ENCODE assay signal across 17 mouse cellular contexts in the genomic region with DNA sequence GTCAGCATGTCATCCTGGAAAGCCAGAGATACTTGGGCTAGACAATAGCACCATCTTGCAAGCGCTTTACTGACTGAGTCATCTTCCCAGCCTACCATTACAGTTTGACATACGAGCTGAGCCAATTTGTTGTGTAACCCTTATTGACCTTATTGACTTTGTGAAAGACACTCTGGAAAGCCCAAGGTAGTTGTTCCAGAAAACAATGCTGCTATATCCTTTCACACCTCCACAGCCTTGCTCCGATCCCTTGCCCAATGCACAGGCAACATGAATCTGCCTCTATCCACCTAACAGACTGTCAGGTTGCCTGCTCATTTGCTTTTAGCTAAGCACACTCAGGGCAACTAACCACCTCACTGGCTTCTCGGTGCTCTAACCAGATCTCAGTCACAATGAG.
DNase-seq lines count a peak whose midpoint lies in the region; ATAC-seq lines count a peak whose summit lies in the region.
"Had no signal": no experiment of that assay in that cellular context is flagged by ENCODE, and none has a peak within 500 bp of the region (broad histone marks: within the 10 kb centered on the region; RNA-seq: fewer than 3 reads in every experiment).

No protein-coding gene starts in this region.

- peak; percentile 19 for DNase-seq in hindbrain, embryonic 11.5 days (ENCODE audit: low spot score)
- DNase-seq in midbrain, embryonic 14.5 days, result no peak
- DNase-seq in retina, embryonic 14.5 days (ENCODE audit: low spot score), result peak; percentile 64
- no peak for DNase-seq in heart, postnatal 36 days
- no peak for DNase-seq in layer of hippocampus, postnatal 36 days
- DNase-seq: cerebellum, adult 18-20 months; gastrocnemius, postnatal 25 days; kidney, adult 18-20 months; kidney, postnatal 14 days; right cerebral cortex, postnatal 25 days had no signal

- no peak for ATAC-seq in hindbrain, embryonic 11.5 days (ENCODE audit: low FRiP score)
- ATAC-seq in hindbrain, embryonic 12.5 days (ENCODE audit: low FRiP score), result no peak
- no peak for ATAC-seq in midbrain, embryonic 13.5 days
- no peak for ATAC-seq in midbrain, embryonic 14.5 days (ENCODE audit: low FRiP score, low TSS enrichment)
- no peak for ATAC-seq in forebrain, embryonic 12.5 days (ENCODE audit: low FRiP score)
- ATAC-seq: hindbrain, embryonic 16.5 days had no signal

- no peak overlapping the region for H3K27ac ChIP-seq in hindbrain, embryonic 11.5 days (ENCODE audit: low read depth, low read length)
- no peak overlapping the region for H3K27ac ChIP-seq in hindbrain, embryonic 12.5 days
- peak overlapping the region; percentile 64 for H3K27ac ChIP-seq in midbrain, embryonic 13.5 days
- H3K27ac ChIP-seq in midbrain, embryonic 14.5 days (replicated peaks; ENCODE audit: low read depth, low read length), result no peak overlapping the region; the same call in 1 of the 2 replicates
- peak overlapping the region; percentile 77 for H3K27ac ChIP-seq in forebrain, embryonic 12.5 days
- H3K27ac ChIP-seq: liver, embryonic 14.5 days had no signal

- no peaks in the 10 kb centered on the region for H3K27me3 ChIP-seq in hindbrain, embryonic 11.5 days (ENCODE audit: control insufficient read depth, insufficient read depth, low read length)
- H3K27me3 ChIP-seq in hindbrain, embryonic 12.5 days, result 0 out of 2 replicates have a peak, but pooled peaks cover 9% of the 10 kb centered on the region
- peaks cover 8% of the 10 kb centered on the region for H3K27me3 ChIP-seq in midbrain, embryonic 13.5 days
- H3K27me3 ChIP-seq in midbrain, embryonic 14.5 days (ENCODE audit: control insufficient read depth, insufficient read depth, low read length), result no peaks in the 10 kb centered on the region
- peaks cover 58% of the 10 kb centered on the region for H3K27me3 ChIP-seq in forebrain, embryonic 12.5 days
- H3K27me3 ChIP-seq: heart, embryonic 12.5 days had no signal

- no peak overlapping the region for H3K9ac ChIP-seq in hindbrain, embryonic 11.5 days (ENCODE audit: low read depth, low read length)
- H3K9ac ChIP-seq in hindbrain, embryonic 12.5 days, result no peak overlapping the region
- no peak overlapping the region for H3K9ac ChIP-seq in midbrain, embryonic 13.5 days (replicated peaks)
- H3K9ac ChIP-seq in midbrain, embryonic 14.5 days (replicated peaks; ENCODE audit: low read length), result no peak overlapping the region
- no peak overlapping the region for H3K9ac ChIP-seq in forebrain, embryonic 12.5 days
- H3K9ac ChIP-seq: heart, embryonic 12.5 days; liver, embryonic 14.5 days had no signal

- WGBS in hindbrain, embryonic 11.5 days, result 43% methylated on average over 4 of the region's 4 CpGs
- WGBS in hindbrain, embryonic 12.5 days, result 57% methylated on average over 4 of the region's 4 CpGs
- 42% methylated on average over 4 of the region's 4 CpGs for WGBS in midbrain, embryonic 13.5 days
- 46% methylated on average over 4 of the region's 4 CpGs for WGBS in midbrain, embryonic 14.5 days
- WGBS in forebrain, embryonic 12.5 days, result 22% methylated on average over 4 of the region's 4 CpGs

- no peak overlapping the region for H3K4me3 ChIP-seq in hindbrain, embryonic 11.5 days (ENCODE audit: low read depth, low read length)
- no peak overlapping the region for H3K4me3 ChIP-seq in hindbrain, embryonic 12.5 days
- no peak overlapping the region for H3K4me3 ChIP-seq in midbrain, embryonic 13.5 days (replicated peaks)
- no peak overlapping the region for H3K4me3 ChIP-seq in midbrain, embryonic 14.5 days (replicated peaks; ENCODE audit: low read depth, low read length)
- H3K4me3 ChIP-seq in forebrain, embryonic 12.5 days (replicated peaks), result no peak overlapping the region
- H3K4me3 ChIP-seq: heart, embryonic 12.5 days; myocyte had no signal

- H3K4me1 ChIP-seq in hindbrain, embryonic 11.5 days (replicated peaks; ENCODE audit: control insufficient read depth, insufficient read depth, low read length), result peaks cover 16% of the 10 kb centered on the region; the same call in 1 of the 2 replicates
- H3K4me1 ChIP-seq in hindbrain, embryonic 12.5 days, result peaks cover 50% of the 10 kb centered on the region
- peaks cover 71% of the 10 kb centered on the region for H3K4me1 ChIP-seq in midbrain, embryonic 13.5 days (replicated peaks)
- peaks cover 51% of the 10 kb centered on the region for H3K4me1 ChIP-seq in midbrain, embryonic 14.5 days (ENCODE audit: control insufficient read depth, insufficient read depth, low read length)
- H3K4me1 ChIP-seq in forebrain, embryonic 12.5 days, result peaks cover 59% of the 10 kb centered on the region
- H3K4me1 ChIP-seq: heart, embryonic 12.5 days had no signal

- H3K9me3 ChIP-seq in hindbrain, embryonic 11.5 days (ENCODE audit: control insufficient read depth, low read length), result no peaks in the 10 kb centered on the region
- H3K9me3 ChIP-seq in hindbrain, embryonic 12.5 days (replicated peaks), result no peaks in the 10 kb centered on the region
- H3K9me3 ChIP-seq in midbrain, embryonic 13.5 days, result no peaks in the 10 kb centered on the region
- H3K9me3 ChIP-seq in midbrain, embryonic 14.5 days (ENCODE audit: control insufficient read depth, low read length), result no peaks in the 10 kb centered on the region
- no peaks in the 10 kb centered on the region for H3K9me3 ChIP-seq in forebrain, embryonic 12.5 days
- H3K9me3 ChIP-seq: heart, embryonic 12.5 days had no signal

- intact Hi-C loops in heart, postnatal 36 days (cut with DNase I), result loop anchor here (5.0 to 10.0 kb wide), 2 partner anchors 664 to 1407 kb away; no protein-coding TSS in a partner anchor

- no peak overlapping the region for H3K4me2 ChIP-seq in hindbrain, embryonic 11.5 days (replicated peaks; ENCODE audit: low read depth, low read length)
- no peak overlapping the region for H3K4me2 ChIP-seq in hindbrain, embryonic 12.5 days (replicated peaks)
- no peak overlapping the region for H3K4me2 ChIP-seq in midbrain, embryonic 13.5 days (replicated peaks)
- no peak overlapping the region for H3K4me2 ChIP-seq in midbrain, embryonic 14.5 days (ENCODE audit: low read length)
- peak overlapping the region; percentile 28 for H3K4me2 ChIP-seq in forebrain, embryonic 12.5 days
- H3K4me2 ChIP-seq: heart, embryonic 12.5 days had no signal

- no peaks in the 10 kb centered on the region for H3K36me3 ChIP-seq in hindbrain, embryonic 11.5 days (ENCODE audit: control insufficient read depth, insufficient read depth, low read length)
- H3K36me3 ChIP-seq in hindbrain, embryonic 12.5 days, result no peaks in the 10 kb centered on the region
- no peaks in the 10 kb centered on the region for H3K36me3 ChIP-seq in midbrain, embryonic 13.5 days
- no peaks in the 10 kb centered on the region for H3K36me3 ChIP-seq in midbrain, embryonic 14.5 days (ENCODE audit: control insufficient read depth, insufficient read depth, low read length)
- H3K36me3 ChIP-seq in forebrain, embryonic 12.5 days (replicated peaks), result no peaks in the 10 kb centered on the region
- H3K36me3 ChIP-seq: heart, embryonic 12.5 days had no signal

Comparison
In these comparisons a context has a peak if more than half of its experiments do, and no peak if none do; other contexts are left out.
1. H3K27ac ChIP-seq: peak in midbrain, embryonic 13.5 days (single experiment) and forebrain, embryonic 12.5 days (single experiment); none in hindbrain, embryonic 11.5 days (single experiment), hindbrain, embryonic 12.5 days (single experiment) and midbrain, embryonic 14.5 days (single experiment).
2. DNase-seq: peak in hindbrain, embryonic 11.5 days (single experiment) and retina, embryonic 14.5 days (single experiment); none in midbrain, embryonic 14.5 days (single experiment), heart, postnatal 36 days (0 of 2) and layer of hippocampus, postnatal 36 days (0 of 2).